Mouse (Mus musculus): ENCODE data around the gene Olfr356.

The Olfr356 gene

GRCm38 (mm10) chr2:36936821-36937220, at the start of gene Olfr356:
TSS of gene Olfr356 (plus strand) at chr2:36937121.
- no peak for DNase-seq

GRCm38 (mm10) chr2:36892836-36893235, 44.1 kb upstream of the Olfr356 start, which contains the start of gene Olfr353:
TSS of gene Olfr353 (minus strand) at chr2:36892936.
- no peak for DNase-seq

- DNase-seq, result no peak
Observed at GRCm38 (mm10) chr2:36897114-36897513, 39.8 kb upstream of the Olfr356 start.

DNA sequence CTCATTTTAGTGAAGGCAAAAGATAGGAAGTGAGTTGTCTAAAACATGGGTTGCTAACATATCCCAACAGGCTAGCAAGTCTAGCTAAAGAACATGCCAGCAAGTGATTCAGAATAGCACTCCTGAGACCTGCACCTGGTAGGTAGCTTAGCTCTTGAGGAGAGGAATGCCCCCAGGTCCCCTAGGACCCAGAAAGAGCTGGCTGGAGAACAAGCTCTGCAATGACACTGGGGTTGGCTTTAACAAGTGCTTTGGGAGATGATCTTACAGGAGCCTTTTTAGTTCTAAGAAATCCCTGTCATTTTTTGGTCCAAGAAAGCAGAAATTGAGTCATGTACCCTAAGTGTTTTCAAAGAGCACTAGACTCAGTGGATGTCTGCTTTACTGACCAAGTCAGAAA, 31.5 kb upstream of the Olfr356 start, which contains the start of gene Olfr354:
Olfr354 (plus strand) TSS at position 301 of the 400 bp plus-strand sequence.
- DNase-seq, result no peak

GRCm38 (mm10) chr2:36928797-36929196, 8.1 kb upstream of the Olfr356 start, which contains the start of gene Olfr355:
TSS of gene Olfr355 (minus strand) at chr2:36928897.
- no peak for DNase-seq
